Mouse (Mus musculus): ENCODE measurements around the gene Btbd1. TPM values are rescaled to one million over a fixed set of nuclear protein-coding genes. Genes with fewer than 3 reads are reported as not detected.
A peak's percentile ranks its signal among the peaks of the same experiment; 100 is the strongest.

The Btbd1 gene
- polyA plus RNA-seq, 1 experiment = 66.6 TPM

DNA sequence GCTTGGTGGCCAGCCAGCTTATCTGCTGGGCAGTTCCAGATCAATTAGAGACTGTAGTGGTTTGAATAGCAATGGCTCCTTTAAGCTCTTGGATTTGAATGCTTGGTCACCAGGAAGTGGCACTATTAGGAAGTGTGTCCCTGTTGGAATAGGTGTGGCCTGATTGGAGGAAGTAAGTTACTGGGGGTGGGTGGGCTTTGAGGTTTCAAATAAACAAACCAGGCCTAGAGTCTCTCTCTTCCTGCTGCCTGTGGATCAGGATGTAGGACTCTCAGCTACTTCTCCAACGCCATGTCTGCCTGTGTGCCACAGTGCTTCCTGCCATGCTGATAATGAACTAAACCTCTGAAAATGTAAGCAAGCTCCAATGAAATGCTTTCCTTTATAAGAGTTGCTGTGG, 13.8 kb upstream of the Btbd1 start:
- no peak for TF ChIP-seq MAX (IDR thresholded peaks at IDR 0.05; ENCODE audit: low read depth)
- no peak for TF ChIP-seq TCF12 (IDR thresholded peaks at IDR 0.05; ENCODE audit: insufficient read depth, poor library complexity, severe bottlenecking)
- TF ChIP-seq POLR2AphosphoS2 (IDR thresholded peaks at IDR 0.05; ENCODE audit: insufficient read length, low read depth) = no peak
- no peak for TF ChIP-seq USF1 (IDR thresholded peaks at IDR 0.05; ENCODE audit: low read depth)
- no peak for TF ChIP-seq SRF (IDR thresholded peaks at IDR 0.05; ENCODE audit: control insufficient read depth, insufficient read length, low read depth)
- TF ChIP-seq REST (IDR thresholded peaks at IDR 0.05; ENCODE audit: insufficient read depth, insufficient read length) = no peak
- no peak for TF ChIP-seq CEBPB (IDR thresholded peaks at IDR 0.05; ENCODE audit: insufficient read depth, poor library complexity, severe bottlenecking)
- no peak for TF ChIP-seq E2F4 (IDR thresholded peaks at IDR 0.05; ENCODE audit: insufficient read depth)
- no peak for TF ChIP-seq MYOD1 (IDR thresholded peaks at IDR 0.05; ENCODE audit: control insufficient read depth in 1 of 3, insufficient read length in 2 of 3, low read depth in 2 of 3)
- no peak for TF ChIP-seq POLR2A (IDR thresholded peaks at IDR 0.05; ENCODE audit: insufficient read length, low read depth)
- TF ChIP-seq TCF3 (IDR thresholded peaks at IDR 0.05; ENCODE audit: insufficient read length, low read depth) = no peak
- no peak for TF ChIP-seq MYOG (IDR thresholded peaks at IDR 0.05; ENCODE audit: control insufficient read depth in 1 of 3, insufficient read depth in 1 of 3, insufficient read length in 2 of 3, low read depth in 2 of 3)

DNA sequence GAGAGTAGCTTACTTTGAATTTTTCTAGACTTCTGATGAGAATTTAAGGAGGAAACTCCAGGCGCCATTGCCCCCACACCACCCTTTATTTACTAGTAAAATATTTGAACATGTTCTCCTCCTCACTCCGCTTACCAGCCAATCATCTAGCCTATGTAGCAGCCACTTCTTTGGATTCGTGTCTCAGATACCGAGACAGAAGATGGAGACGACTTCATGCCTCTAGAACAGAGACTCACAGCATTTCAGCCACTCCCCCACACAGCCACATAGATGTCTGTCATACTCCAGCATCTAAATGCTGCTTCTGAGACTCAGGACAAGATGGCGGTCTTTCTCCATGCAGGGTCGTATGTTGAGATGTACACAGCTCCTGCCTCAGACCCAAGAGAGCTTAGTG, 12.9 kb upstream of the Btbd1 start:
- no peak overlapping the region for H3K4me2 ChIP-seq (ENCODE audit: low read depth)
- no peak for TF ChIP-seq MYOG (IDR thresholded peaks at IDR 0.05; ENCODE audit: control insufficient read depth in 1 of 3, insufficient read depth in 1 of 3, insufficient read length in 2 of 3, low read depth in 2 of 3)
- TF ChIP-seq REST (IDR thresholded peaks at IDR 0.05; ENCODE audit: insufficient read depth, insufficient read length) = no peak
- TF ChIP-seq POLR2A (IDR thresholded peaks at IDR 0.05; ENCODE audit: insufficient read length, low read depth) = no peak
- no peak for TF ChIP-seq SRF (IDR thresholded peaks at IDR 0.05; ENCODE audit: control insufficient read depth, insufficient read length, low read depth)
- no peak for TF ChIP-seq E2F4 (IDR thresholded peaks at IDR 0.05; ENCODE audit: insufficient read depth)
- TF ChIP-seq TCF12 (IDR thresholded peaks at IDR 0.05; ENCODE audit: insufficient read depth, poor library complexity, severe bottlenecking) = no peak
- TF ChIP-seq MAX (IDR thresholded peaks at IDR 0.05; ENCODE audit: low read depth) = no peak
- TF ChIP-seq MYOD1 (IDR thresholded peaks at IDR 0.05; ENCODE audit: control insufficient read depth in 1 of 3, insufficient read length in 2 of 3, low read depth in 2 of 3) = no peak
- no peak for TF ChIP-seq TCF3 (IDR thresholded peaks at IDR 0.05; ENCODE audit: insufficient read length, low read depth)
- TF ChIP-seq CEBPB (IDR thresholded peaks at IDR 0.05; ENCODE audit: insufficient read depth, poor library complexity, severe bottlenecking) = no peak
- TF ChIP-seq USF1 (IDR thresholded peaks at IDR 0.05; ENCODE audit: low read depth) = no peak
- no peak for TF ChIP-seq POLR2AphosphoS2 (IDR thresholded peaks at IDR 0.05; ENCODE audit: insufficient read length, low read depth)
- no peak overlapping the region for H3K4me3 ChIP-seq
- no peaks in the 10 kb centered on the region for H3K79me2 ChIP-seq (ENCODE audit: control insufficient read depth, insufficient read depth)
- no peaks in the 10 kb centered on the region for H3K27me3 ChIP-seq (ENCODE audit: control insufficient read depth, insufficient read depth, insufficient read length)
- H3ac ChIP-seq (ENCODE audit: control insufficient read depth, insufficient read length) = no peak overlapping the region
- H3K36me3 ChIP-seq (ENCODE audit: control insufficient read depth, insufficient read depth) = no peaks in the 10 kb centered on the region

More for the DNA sequence above, 13.8 kb upstream of the Btbd1 start:
- Histone ChIP-seq H3K4me3 (no peak overlapping the region), H3K36me3 (ENCODE audit: control insufficient read depth, insufficient read depth) (no peaks in the 10 kb centered on the region), H3K4me2 (ENCODE audit: low read depth) (no peak overlapping the region), H3K79me2 (ENCODE audit: control insufficient read depth, insufficient read depth) (no peaks in the 10 kb centered on the region), H3ac (ENCODE audit: control insufficient read depth, insufficient read length) (no peak overlapping the region), H3K27me3 (ENCODE audit: control insufficient read depth, insufficient read depth, insufficient read length) (no peaks in the 10 kb centered on the region)

DNA sequence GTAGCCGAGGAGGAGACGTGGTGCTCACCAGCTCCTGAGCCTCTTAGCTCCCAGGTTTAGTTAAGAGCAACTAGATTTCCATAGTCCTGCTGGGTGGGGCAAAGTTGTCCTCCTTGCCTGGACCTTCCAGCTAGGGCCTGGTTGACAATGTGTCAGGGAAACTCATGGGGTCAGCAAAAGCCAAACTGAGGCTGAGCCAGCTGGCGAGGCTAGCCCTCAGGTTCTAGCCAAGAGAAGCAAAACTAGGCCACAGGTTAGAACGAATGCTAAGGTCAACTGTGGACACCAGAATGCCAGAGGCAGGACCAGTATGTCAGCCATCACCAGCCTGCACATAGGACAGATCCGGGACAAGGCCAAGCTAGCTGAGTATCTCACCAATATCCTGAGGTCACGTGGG, 12.2 kb upstream of the Btbd1 start:
- H3K27me3 ChIP-seq (ENCODE audit: control insufficient read depth, insufficient read depth, insufficient read length) = no peaks in the 10 kb centered on the region
- H3K79me2 ChIP-seq (ENCODE audit: control insufficient read depth, insufficient read depth) = no peaks in the 10 kb centered on the region
- no peaks in the 10 kb centered on the region for H3K36me3 ChIP-seq (ENCODE audit: control insufficient read depth, insufficient read depth)
- H3ac ChIP-seq (ENCODE audit: control insufficient read depth, insufficient read length) = no peak overlapping the region
- peak overlapping the region; percentile 42 for H3K4me2 ChIP-seq (ENCODE audit: low read depth)
- TF ChIP-seq TCF12 (IDR thresholded peaks at IDR 0.05; ENCODE audit: insufficient read depth, poor library complexity, severe bottlenecking) (no peak), USF1 (IDR thresholded peaks at IDR 0.05; ENCODE audit: low read depth) (no peak), MYOG (IDR thresholded peaks at IDR 0.05; ENCODE audit: control insufficient read depth in 1 of 3, insufficient read depth in 1 of 3, insufficient read length in 2 of 3, low read depth in 2 of 3) (peak in 1 of 3 experiments; percentile 3), TCF3 (IDR thresholded peaks at IDR 0.05; ENCODE audit: insufficient read length, low read depth) (no peak)
- H3K4me3 ChIP-seq = no peak overlapping the region

DNA sequence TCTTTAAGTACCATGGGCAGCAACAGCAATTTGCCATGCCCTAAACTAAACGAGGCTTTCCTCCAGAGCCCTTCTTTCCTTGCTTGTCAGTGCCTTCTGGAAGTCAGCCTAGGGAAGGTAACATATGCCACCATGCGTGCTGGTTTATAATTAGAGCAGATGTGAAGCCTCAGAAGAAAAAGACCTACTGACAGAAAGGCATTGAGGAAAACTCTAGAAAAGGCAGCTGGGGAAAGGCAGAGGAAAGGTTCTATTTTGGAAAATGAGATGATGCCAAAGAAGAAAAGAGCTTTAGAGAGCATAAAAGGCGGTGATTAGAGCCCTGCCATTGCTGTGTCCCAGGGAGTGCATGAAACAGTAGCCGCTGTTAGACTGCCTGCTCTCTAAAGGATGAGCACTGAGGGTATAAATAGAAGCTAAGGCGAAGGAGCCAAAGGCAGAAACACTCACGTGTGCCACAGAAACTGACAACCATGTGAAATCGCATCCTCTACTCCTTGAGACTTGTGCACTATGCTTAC, 11.5 kb upstream of the Btbd1 start:
- no peaks in the 10 kb centered on the region for H3K79me2 ChIP-seq (ENCODE audit: control insufficient read depth, insufficient read depth)
- H3K4me3 ChIP-seq = no peak overlapping the region
- no peaks in the 10 kb centered on the region for H3K27me3 ChIP-seq (ENCODE audit: control insufficient read depth, insufficient read depth, insufficient read length)
- peak overlapping the region; percentile 42 for H3K4me2 ChIP-seq (ENCODE audit: low read depth)
- no peak for TF ChIP-seq MYOD1 (IDR thresholded peaks at IDR 0.05; ENCODE audit: control insufficient read depth in 1 of 3, insufficient read length in 2 of 3, low read depth in 2 of 3)
- no peak for TF ChIP-seq TCF3 (IDR thresholded peaks at IDR 0.05; ENCODE audit: insufficient read length, low read depth)
- no peak for TF ChIP-seq TCF12 (IDR thresholded peaks at IDR 0.05; ENCODE audit: insufficient read depth, poor library complexity, severe bottlenecking)
- no peak for TF ChIP-seq POLR2A (IDR thresholded peaks at IDR 0.05; ENCODE audit: insufficient read length, low read depth)
- no peak for TF ChIP-seq USF1 (IDR thresholded peaks at IDR 0.05; ENCODE audit: low read depth)
- TF ChIP-seq SRF (IDR thresholded peaks at IDR 0.05; ENCODE audit: control insufficient read depth, insufficient read length, low read depth) = no peak
- no peak for TF ChIP-seq E2F4 (IDR thresholded peaks at IDR 0.05; ENCODE audit: insufficient read depth)
- TF ChIP-seq POLR2AphosphoS2 (IDR thresholded peaks at IDR 0.05; ENCODE audit: insufficient read length, low read depth) = no peak
- TF ChIP-seq MYOG (IDR thresholded peaks at IDR 0.05; ENCODE audit: control insufficient read depth in 1 of 3, insufficient read depth in 1 of 3, insufficient read length in 2 of 3, low read depth in 2 of 3) = no peak
- no peak for TF ChIP-seq CEBPB (IDR thresholded peaks at IDR 0.05; ENCODE audit: insufficient read depth, poor library complexity, severe bottlenecking)
- no peak for TF ChIP-seq MAX (IDR thresholded peaks at IDR 0.05; ENCODE audit: low read depth)
- TF ChIP-seq REST (IDR thresholded peaks at IDR 0.05; ENCODE audit: insufficient read depth, insufficient read length) = no peak
- H3K36me3 ChIP-seq (ENCODE audit: control insufficient read depth, insufficient read depth) = no peaks in the 10 kb centered on the region
- H3ac ChIP-seq (ENCODE audit: control insufficient read depth, insufficient read length) = no peak overlapping the region

Data from myocyte (in vitro differentiated cells).